In the genomic region with DNA sequence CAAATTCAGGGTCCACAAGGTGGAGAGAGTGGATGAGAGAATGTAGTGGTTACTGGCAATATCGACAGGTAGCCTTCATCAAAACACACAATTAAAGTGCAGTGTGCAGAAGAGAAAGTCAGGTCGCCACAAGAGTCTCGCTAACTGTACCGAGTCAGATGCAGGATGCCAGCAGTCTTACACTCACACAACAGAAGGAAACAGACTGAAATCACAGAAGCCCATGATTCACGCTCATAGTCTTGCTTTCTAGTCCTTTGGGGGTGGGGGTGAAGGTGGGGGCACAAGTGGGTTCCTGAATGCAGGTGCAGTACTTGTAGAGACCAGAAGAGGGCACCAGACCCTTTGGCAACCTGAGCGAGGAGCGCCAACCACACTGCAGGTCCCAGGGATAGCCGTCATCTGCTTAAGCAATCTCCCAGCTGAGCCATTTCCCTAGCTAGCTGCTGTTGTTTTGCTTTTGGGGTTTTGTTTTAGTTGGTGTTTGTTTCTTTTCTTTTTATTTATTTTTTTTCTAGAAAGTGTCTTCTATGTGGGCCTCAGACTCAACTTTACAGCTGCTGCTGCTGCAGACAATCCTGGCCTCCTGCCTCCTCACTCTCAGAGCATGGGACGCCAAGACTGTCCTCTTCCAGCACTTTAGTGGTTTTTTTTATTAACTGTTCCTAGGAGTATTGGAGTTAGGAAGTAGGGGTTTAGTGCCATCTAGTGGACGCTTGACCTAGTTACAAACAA, we compare ENCODE assay signal across 8 mouse cellular contexts.
DNase-seq lines count a peak whose midpoint lies in the region; ATAC-seq and TF ChIP-seq lines count a peak whose summit lies in the region.

No protein-coding gene starts in this region.

- WGBS in bone marrow, adult 2 months, result 18% methylated on average over 10 of the region's 10 CpGs
- 21% methylated on average over 10 of the region's 10 CpGs for WGBS in embryonic facial prominence, embryonic 15.5 days
- 22% methylated on average over 10 of the region's 10 CpGs for WGBS in kidney, embryonic 14.5 days
- WGBS in limb, embryonic 15.5 days, result 19% methylated on average over 10 of the region's 10 CpGs

- no peaks in the 10 kb centered on the region for H3K36me3 ChIP-seq in embryonic facial prominence, embryonic 15.5 days
- H3K36me3 ChIP-seq in kidney, embryonic 14.5 days (ENCODE audit: control insufficient read depth, insufficient read depth, low read length), result no peaks in the 10 kb centered on the region
- no peaks in the 10 kb centered on the region for H3K36me3 ChIP-seq in limb, embryonic 15.5 days

- H3K4me1 ChIP-seq in bone marrow, adult 2 months (ENCODE audit: control insufficient read depth, insufficient read depth, low read length), result peaks cover 3% of the 10 kb centered on the region; the same call in 1 of the 2 replicates
- H3K4me1 ChIP-seq in embryonic facial prominence, embryonic 15.5 days, result peaks cover 18% of the 10 kb centered on the region
- peaks cover 5% of the 10 kb centered on the region; the same call in 1 of the 2 replicates for H3K4me1 ChIP-seq in kidney, embryonic 14.5 days (ENCODE audit: control insufficient read depth, insufficient read depth, low read length)
- H3K4me1 ChIP-seq in limb, embryonic 15.5 days, result peaks cover 23% of the 10 kb centered on the region; the same call in 1 of the 2 replicates

- H3K9me3 ChIP-seq in embryonic facial prominence, embryonic 15.5 days (replicated peaks), result no peaks in the 10 kb centered on the region
- H3K9me3 ChIP-seq in kidney, embryonic 14.5 days (ENCODE audit: control insufficient read depth, low read length), result no peaks in the 10 kb centered on the region
- no peaks in the 10 kb centered on the region for H3K9me3 ChIP-seq in limb, embryonic 15.5 days

- H3K4me3 ChIP-seq in bone marrow, adult 2 months (replicated peaks; ENCODE audit: control insufficient read depth, low read depth, low read length), result peak overlapping the region; percentile 25
- H3K4me3 ChIP-seq in embryonic facial prominence, embryonic 15.5 days (replicated peaks), result 0 out of 2 replicates have a peak overlapping the region, but pooled peaks have one; percentile 4
- no peak overlapping the region for H3K4me3 ChIP-seq in kidney, embryonic 14.5 days (ENCODE audit: low read length)
- no peak overlapping the region; the same call in 1 of the 2 replicates for H3K4me3 ChIP-seq in limb, embryonic 15.5 days

- TF ChIP-seq CTCF in bone marrow, adult 2 months (IDR thresholded peaks at IDR 0.05; ENCODE audit: control insufficient read depth, insufficient read depth, low read length), result peak; percentile 95

- H3K27ac ChIP-seq in bone marrow, adult 2 months (ENCODE audit: control insufficient read depth, insufficient read depth, low read depth, low read length, poor library complexity), result no peak overlapping the region
- peak overlapping the region; percentile 67 for H3K27ac ChIP-seq in embryonic facial prominence, embryonic 15.5 days (replicated peaks)
- H3K27ac ChIP-seq in kidney, embryonic 14.5 days (ENCODE audit: low read depth, low read length), result peak overlapping the region; percentile 30; the same call in 1 of the 2 replicates
- H3K27ac ChIP-seq in limb, embryonic 15.5 days, result peak overlapping the region; percentile 86

- H3K27me3 ChIP-seq in embryonic facial prominence, embryonic 15.5 days, result no peaks in the 10 kb centered on the region
- no peaks in the 10 kb centered on the region for H3K27me3 ChIP-seq in kidney, embryonic 14.5 days (ENCODE audit: control insufficient read depth, insufficient read depth, low read length)
- H3K27me3 ChIP-seq in limb, embryonic 15.5 days, result 0 out of 2 replicates have a peak, but pooled peaks cover 2% of the 10 kb centered on the region

- H3K4me2 ChIP-seq in embryonic facial prominence, embryonic 15.5 days (replicated peaks), result peak overlapping the region; percentile 31
- peak overlapping the region; percentile 12 for H3K4me2 ChIP-seq in kidney, embryonic 14.5 days (replicated peaks; ENCODE audit: low read depth, low read length)
- H3K4me2 ChIP-seq in limb, embryonic 15.5 days, result peak overlapping the region; percentile 36

- H3K9ac ChIP-seq in embryonic facial prominence, embryonic 15.5 days, result no peak overlapping the region
- H3K9ac ChIP-seq in kidney, embryonic 14.5 days (ENCODE audit: low read depth, low read length), result no peak overlapping the region
- H3K9ac ChIP-seq in limb, embryonic 15.5 days, result no peak overlapping the region

- peak; percentile 87 to 89 for DNase-seq in B cell, adult 2 months
- DNase-seq in heart, adult 9 months (ENCODE audit: low spot score in 2 of 2), result peak; percentile 74 to 83
- DNase-seq in monocyte, adult 2 months (ENCODE audit: low read depth in 1 of 2, low spot score in 2 of 2), result peak; percentile 26 to 51
- DNase-seq in spleen, postnatal 36 days (ENCODE audit: low spot score in 2 of 2), result peak; percentile 59 to 65

- TF ChIP-seq POLR2A in bone marrow, adult 2 months (IDR thresholded peaks at IDR 0.05; ENCODE audit: borderline replicate concordance, control insufficient read depth, low read depth, low read length), result no peak

- ATAC-seq in embryonic facial prominence, embryonic 15.5 days (ENCODE audit: insufficient number of reproducible peaks, low FRiP score, low TSS enrichment, low read depth), result peak; percentile 76
- peak; percentile 83 for ATAC-seq in kidney, embryonic 14.5 days (ENCODE audit: low FRiP score, low TSS enrichment)
- ATAC-seq in limb, embryonic 15.5 days (ENCODE audit: insufficient number of reproducible peaks, low FRiP score, low TSS enrichment, low read depth), result peak; percentile 78

Comparison
In these comparisons a context has a peak if more than half of its experiments do, and no peak if none do; other contexts are left out.
1. H3K4me3 ChIP-seq: peak in bone marrow, adult 2 months (single experiment) and embryonic facial prominence, embryonic 15.5 days (single experiment); none in kidney, embryonic 14.5 days (single experiment) and limb, embryonic 15.5 days (single experiment).
2. Peak in every context shown above with its lines, with median percentiles within 50 percentile points of each other: DNase-seq, ATAC-seq and H3K4me2 ChIP-seq.